Mouse (Mus musculus): ENCODE measurements at regions not wholly inside any gene's neighbourhood (a gene's known extent, or its start where the extent isn't known, plus 50 kb on each side); places are given as distances from the start of the nearest gene placed in this dataset.
A peak's percentile ranks its signal among the peaks of the same experiment; 100 is the strongest.

- no peak for TF ChIP-seq EP300 (IDR thresholded peaks at IDR 0.05)
- no peak for TF ChIP-seq CTCF (IDR thresholded peaks at IDR 0.05)
- 73% methylated on average over 6 of the region's 7 CpGs for WGBS
- H3K36me3 ChIP-seq (ENCODE audit: insufficient read depth, low read length) = no peaks in the 10 kb centered on the region
- H3K4me1 ChIP-seq (ENCODE audit: insufficient read depth, low read depth, low read length) = no peaks in the 10 kb centered on the region; the same call in 1 of the 2 replicates
- H3K9ac ChIP-seq (replicated peaks; ENCODE audit: low read depth) = no peak overlapping the region
- no peak overlapping the region for H3K4me3 ChIP-seq (ENCODE audit: low read depth, low read length)
- H3K9me3 ChIP-seq (ENCODE audit: low read length) = no peaks in the 10 kb centered on the region
- H3K4me2 ChIP-seq (replicated peaks; ENCODE audit: low read depth, low read length) = no peak overlapping the region
- DNase-seq (ENCODE audit: low spot score) = no peak
- H3K27ac ChIP-seq (ENCODE audit: low read length) = no peak overlapping the region
- no peaks in the 10 kb centered on the region for H3K27me3 ChIP-seq (replicated peaks; ENCODE audit: insufficient read depth, low read length)
- ATAC-seq = no peak
These were observed 106.4 kb downstream of the Dad1 start for GRCm38 (mm10) chr14:54147546-54147945.

- Histone ChIP-seq H3K4me1 (ENCODE audit: insufficient read depth, low read depth, low read length) (no peaks in the 10 kb centered on the region; the same call in 1 of the 2 replicates), H3K27ac (ENCODE audit: low read length) (no peak overlapping the region), H3K36me3 (ENCODE audit: insufficient read depth, low read length) (no peaks in the 10 kb centered on the region), H3K4me3 (ENCODE audit: low read depth, low read length) (no peak overlapping the region), H3K9me3 (ENCODE audit: low read length) (no peaks in the 10 kb centered on the region), H3K9ac (replicated peaks; ENCODE audit: low read depth) (no peak overlapping the region), H3K4me2 (replicated peaks; ENCODE audit: low read depth, low read length) (no peak overlapping the region), H3K27me3 (replicated peaks; ENCODE audit: insufficient read depth, low read length) (no peaks in the 10 kb centered on the region)
- TF ChIP-seq EP300 (IDR thresholded peaks at IDR 0.05) (no peak), CTCF (IDR thresholded peaks at IDR 0.05) (no peak)
- DNase-seq (ENCODE audit: low spot score) (peak; percentile 25), ATAC-seq (no peak)
- WGBS = 38% methylated on average over 11 of the region's 11 CpGs
These were observed 107.9 kb downstream of the Dad1 start for GRCm38 (mm10) chr14:54145743-54146741.

GRCm38 (mm10) chr14:54143828-54144227 lies 110.1 kb downstream of the Dad1 start:
- no peaks in the 10 kb centered on the region; the same call in 1 of the 2 replicates for H3K4me1 ChIP-seq (ENCODE audit: insufficient read depth, low read depth, low read length)
- ATAC-seq (no peak), DNase-seq (ENCODE audit: low spot score) (no peak)
- H3K9ac ChIP-seq (replicated peaks; ENCODE audit: low read depth) = no peak overlapping the region
- no peak for TF ChIP-seq EP300 (IDR thresholded peaks at IDR 0.05)
- TF ChIP-seq CTCF (IDR thresholded peaks at IDR 0.05) = no peak
- WGBS = 23% methylated on average over 1 of the region's 1 CpGs
- no peaks in the 10 kb centered on the region for H3K36me3 ChIP-seq (ENCODE audit: insufficient read depth, low read length)
- H3K9me3 ChIP-seq (ENCODE audit: low read length) = no peaks in the 10 kb centered on the region
- no peak overlapping the region for H3K4me3 ChIP-seq (ENCODE audit: low read depth, low read length)
- no peak overlapping the region for H3K27ac ChIP-seq (ENCODE audit: low read length)
- H3K27me3 ChIP-seq (replicated peaks; ENCODE audit: insufficient read depth, low read length) = no peaks in the 10 kb centered on the region
- H3K4me2 ChIP-seq (replicated peaks; ENCODE audit: low read depth, low read length) = no peak overlapping the region

- H3K4me1 ChIP-seq (ENCODE audit: insufficient read depth, low read depth, low read length) = no peaks in the 10 kb centered on the region
- H3K4me3 ChIP-seq (ENCODE audit: low read depth, low read length) = no peak overlapping the region
- WGBS = 75% methylated on average over 3 of the region's 3 CpGs
- H3K9me3 ChIP-seq (ENCODE audit: low read length) = no peaks in the 10 kb centered on the region
- H3K27ac ChIP-seq (ENCODE audit: low read length) = no peak overlapping the region
- H3K36me3 ChIP-seq (ENCODE audit: insufficient read depth, low read length) = no peaks in the 10 kb centered on the region
- H3K4me2 ChIP-seq (replicated peaks; ENCODE audit: low read depth, low read length) = no peak overlapping the region
- no peak for TF ChIP-seq EP300 (IDR thresholded peaks at IDR 0.05)
- no peak for TF ChIP-seq CTCF (IDR thresholded peaks at IDR 0.05)
- H3K9ac ChIP-seq (replicated peaks; ENCODE audit: low read depth) = no peak overlapping the region
- H3K27me3 ChIP-seq (replicated peaks; ENCODE audit: insufficient read depth, low read length) = no peaks in the 10 kb centered on the region
- no peak for ATAC-seq
- DNase-seq (ENCODE audit: low spot score) = no peak
These were observed 115.6 kb downstream of the Dad1 start for GRCm38 (mm10) chr14:54138288-54138687.

- TF ChIP-seq CTCF (IDR thresholded peaks at IDR 0.05) (no peak), EP300 (IDR thresholded peaks at IDR 0.05) (no peak)
- Histone ChIP-seq H3K9me3 (ENCODE audit: low read length) (no peaks in the 10 kb centered on the region), H3K36me3 (ENCODE audit: insufficient read depth, low read length) (no peaks in the 10 kb centered on the region), H3K4me1 (ENCODE audit: insufficient read depth, low read depth, low read length) (no peaks in the 10 kb centered on the region), H3K27ac (ENCODE audit: low read length) (no peak overlapping the region), H3K27me3 (replicated peaks; ENCODE audit: insufficient read depth, low read length) (no peaks in the 10 kb centered on the region), H3K4me2 (replicated peaks; ENCODE audit: low read depth, low read length) (no peak overlapping the region), H3K4me3 (ENCODE audit: low read depth, low read length) (no peak overlapping the region), H3K9ac (replicated peaks; ENCODE audit: low read depth) (no peak overlapping the region)
- DNase-seq (ENCODE audit: low spot score) (no peak), ATAC-seq (no peak)
- 69% methylated on average over 3 of the region's 3 CpGs for WGBS
These were observed 117.4 kb downstream of the Dad1 start for GRCm38 (mm10) chr14:54136538-54136937.

- 60% methylated on average over 4 of the region's 4 CpGs for WGBS
- no peak overlapping the region for H3K4me3 ChIP-seq (ENCODE audit: low read depth, low read length)
- no peak overlapping the region for H3K27ac ChIP-seq (ENCODE audit: low read length)
- no peak overlapping the region for H3K9ac ChIP-seq (replicated peaks; ENCODE audit: low read depth)
- H3K27me3 ChIP-seq (replicated peaks; ENCODE audit: insufficient read depth, low read length) = no peaks in the 10 kb centered on the region
- no peak overlapping the region for H3K4me2 ChIP-seq (replicated peaks; ENCODE audit: low read depth, low read length)
- H3K9me3 ChIP-seq (ENCODE audit: low read length) = no peaks in the 10 kb centered on the region
- no peaks in the 10 kb centered on the region for H3K4me1 ChIP-seq (ENCODE audit: insufficient read depth, low read depth, low read length)
- DNase-seq (ENCODE audit: low spot score) (no peak), ATAC-seq (no peak)
- TF ChIP-seq CTCF (IDR thresholded peaks at IDR 0.05) (no peak), EP300 (IDR thresholded peaks at IDR 0.05) (no peak)
- H3K36me3 ChIP-seq (ENCODE audit: insufficient read depth, low read length) = no peaks in the 10 kb centered on the region
These were observed 125.6 kb downstream of the Dad1 start for GRCm38 (mm10) chr14:54128334-54128733.

All from lung, postnatal 0 days (tissue).